Mouse (Mus musculus) small intestine, adult 2 months (tissue): ENCODE data around the gene Mtcl1. TPM values are rescaled to one million over a fixed set of nuclear protein-coding genes. Genes with fewer than 3 reads are reported as not detected.

Experiments used
- H3K27ac ChIP-seq: fragments of 200-500 bp; 2 replicates; pipeline ENCODE4 v1.5.1; 2012; ENCODE audit warnings: low read depth, low read length, control low read depth, inconsistent platforms; ENCODE audit not compliant: insufficient read depth
- H3K27me3 ChIP-seq: fragments of 200-500 bp; 2 replicates; pipeline ENCODE4 v1.6.1; 2012; ENCODE audit warnings: mild to moderate bottlenecking, moderate library complexity, low read length, inconsistent platforms; ENCODE audit not compliant: control insufficient read depth, insufficient read depth
- H3K36me3 ChIP-seq: fragments of 200-500 bp; 2 replicates; pipeline ENCODE4 v1.6.1; 2012; ENCODE audit warnings: mild to moderate bottlenecking, low read length, control low read depth, inconsistent platforms; ENCODE audit not compliant: control insufficient read depth, insufficient read depth
- H3K4me1 ChIP-seq: fragments of 200-500 bp; 2 replicates; pipeline ENCODE4 v1.6.1; 2012; ENCODE audit warnings: low read length, inconsistent platforms, mixed read lengths; ENCODE audit not compliant: control insufficient read depth, insufficient read depth, insufficient read length
- H3K4me3 ChIP-seq: fragments of 200-500 bp; 2 replicates; pipeline ENCODE4 v1.5.1; 2012; ENCODE audit warnings: low read depth, mild to moderate bottlenecking, control low read depth, inconsistent platforms, low read length, moderate library complexity
- CTCF ChIP-seq: fragments of 200-500 bp; IDR thresholded peaks from 2 replicates; pipeline ENCODE4 v1.5.1; 2012; ENCODE audit warnings: low read depth, mild to moderate bottlenecking, control low read depth, inconsistent platforms, low read length, moderate library complexity, mixed read lengths; ENCODE audit not compliant: insufficient replicate concordance, insufficient read length; ENCODE audit errors: extremely low read depth
- POLR2A ChIP-seq: fragments of 200-500 bp; IDR thresholded peaks from 2 replicates; pipeline ENCODE4 v1.6.1; 2012; ENCODE audit warnings: low read depth, mild to moderate bottlenecking, control low read depth, inconsistent platforms, low read length, moderate library complexity
- WGBS: fragments of 180-500 bp; shearing (Covaris S2); methylation state at CpG from one replicate; pipeline ENCODE4 v1.1.7; 2018; 5-methylcytosine and 5-hydroxymethylcytosine counted together
- polyA plus RNA-seq: library from polyadenylated mRNA; depleted of rRNA; stranded (reverse); fragments of >200 nt; gene quantifications from 2 replicates; pipeline ENCODE4 v1.2.3, GENCODE M21; 2012

Mtcl1 gene
- polyA plus RNA-seq, 1 experiment: 1.8 TPM

DNA sequence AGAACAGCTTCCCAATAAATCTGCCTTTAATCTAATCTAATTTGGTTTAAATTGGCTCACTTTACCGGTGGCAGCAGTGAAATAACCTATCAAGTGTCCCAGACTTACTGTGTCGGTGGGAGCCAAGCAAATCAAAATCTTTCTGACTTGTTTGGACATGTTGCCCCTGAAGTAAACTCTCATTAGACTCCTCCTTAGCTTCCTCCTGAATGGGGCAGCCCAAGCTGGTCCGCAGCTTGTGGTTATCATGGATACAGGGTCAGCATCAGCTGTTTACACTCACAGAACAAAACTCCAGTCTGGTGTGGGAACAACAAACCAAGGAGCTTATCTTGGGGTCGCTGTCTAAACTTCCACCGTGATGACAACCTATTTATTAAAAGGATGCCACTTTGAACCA, 22.2 kb upstream of the Mtcl1 start:
- Histone ChIP-seq H3K27ac (no peak overlapping the region), H3K27me3 (no peaks in the 10 kb centered on the region), H3K4me3 (no peak overlapping the region), H3K4me1 (no peaks in the 10 kb centered on the region), H3K36me3 (no peaks in the 10 kb centered on the region)
- TF ChIP-seq POLR2A (no peak), CTCF (no peak)
- WGBS: 50% methylated on average over 5 of the region's 5 CpGs

DNA sequence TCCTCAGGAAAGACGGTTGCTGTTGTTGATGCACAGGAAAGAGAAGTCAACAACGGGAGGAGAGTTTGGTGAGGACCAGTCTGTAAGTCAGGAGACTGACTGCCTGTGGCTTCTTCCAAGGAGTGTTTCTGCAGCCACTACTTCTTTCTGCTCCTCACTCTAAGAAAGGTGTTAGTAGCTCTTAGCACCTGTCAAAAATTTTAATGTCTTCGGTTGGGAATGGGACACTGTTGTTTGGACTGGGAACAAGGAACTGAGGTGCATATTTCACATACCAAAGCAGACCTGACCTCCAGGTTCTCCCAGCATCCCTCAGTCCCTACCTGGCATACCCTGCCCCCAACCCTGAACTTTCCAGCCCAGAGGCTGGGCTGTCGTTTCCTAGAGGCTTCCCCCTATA, 21.7 kb upstream of the Mtcl1 start:
- TF ChIP-seq POLR2A (no peak), CTCF (no peak)
- Histone ChIP-seq H3K4me3 (no peak overlapping the region), H3K27ac (no peak overlapping the region), H3K4me1 (no peaks in the 10 kb centered on the region), H3K36me3 (no peaks in the 10 kb centered on the region), H3K27me3 (no peaks in the 10 kb centered on the region)
- WGBS: 59% methylated on average over 4 of the region's 4 CpGs

DNA sequence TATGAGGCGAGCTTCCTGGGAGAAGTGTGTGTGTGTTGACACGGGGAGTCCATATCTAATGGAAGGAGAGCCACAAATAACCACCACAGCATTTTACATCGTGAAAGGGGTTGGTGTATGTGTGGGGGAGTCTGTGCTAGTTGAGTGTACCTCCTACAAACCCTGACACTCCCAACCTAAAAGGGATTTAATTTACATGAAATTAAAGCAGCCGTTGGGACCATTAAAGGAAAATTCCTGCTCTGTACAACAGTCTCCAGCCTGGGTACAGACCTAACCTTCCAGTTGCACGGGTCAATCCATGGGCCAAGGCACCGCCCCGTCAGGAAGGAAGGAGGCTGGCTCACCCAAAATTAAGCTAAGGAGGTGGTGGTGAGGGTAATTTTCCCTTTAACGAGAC, 20.5 kb upstream of the Mtcl1 start:
- TF ChIP-seq POLR2A (no peak), CTCF (no peak)
- WGBS: 55% methylated on average over 8 of the region's 8 CpGs
- Histone ChIP-seq H3K4me1 (no peaks in the 10 kb centered on the region), H3K36me3 (no peaks in the 10 kb centered on the region), H3K27ac (no peak overlapping the region), H3K4me3 (no peak overlapping the region), H3K27me3 (no peaks in the 10 kb centered on the region)

DNA sequence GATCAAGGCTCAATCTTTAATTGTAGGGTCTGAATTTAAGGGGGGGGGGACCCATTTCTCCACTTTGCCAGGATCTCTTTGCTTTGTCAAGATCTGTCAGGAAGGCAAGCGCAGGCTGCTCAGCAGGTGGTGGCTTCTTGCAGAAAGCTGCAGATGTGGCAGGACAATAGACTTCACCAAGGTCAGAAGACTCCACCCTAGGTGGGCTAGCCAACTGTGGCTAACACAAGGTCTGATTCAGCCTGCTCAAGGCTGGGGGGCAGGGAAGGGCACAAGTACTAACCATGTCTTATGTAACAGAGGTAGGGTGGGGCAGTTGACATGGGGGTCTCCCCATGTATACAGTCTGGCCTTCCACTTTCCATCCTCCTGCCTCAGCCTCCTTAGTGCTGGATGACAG, 7.7 kb upstream of the Mtcl1 start:
- H3K36me3 ChIP-seq: no peaks in the 10 kb centered on the region
- H3K4me1 ChIP-seq: no peaks in the 10 kb centered on the region
- H3K4me3 ChIP-seq: no peak overlapping the region
- peaks cover 1% of the 10 kb centered on the region; the same call in 1 of the 2 replicates for H3K27me3 ChIP-seq
- no peak for TF ChIP-seq POLR2A
- TF ChIP-seq CTCF: no peak
- no peak overlapping the region for H3K27ac ChIP-seq
- WGBS: 76% methylated on average over 1 of the region's 1 CpGs

DNA sequence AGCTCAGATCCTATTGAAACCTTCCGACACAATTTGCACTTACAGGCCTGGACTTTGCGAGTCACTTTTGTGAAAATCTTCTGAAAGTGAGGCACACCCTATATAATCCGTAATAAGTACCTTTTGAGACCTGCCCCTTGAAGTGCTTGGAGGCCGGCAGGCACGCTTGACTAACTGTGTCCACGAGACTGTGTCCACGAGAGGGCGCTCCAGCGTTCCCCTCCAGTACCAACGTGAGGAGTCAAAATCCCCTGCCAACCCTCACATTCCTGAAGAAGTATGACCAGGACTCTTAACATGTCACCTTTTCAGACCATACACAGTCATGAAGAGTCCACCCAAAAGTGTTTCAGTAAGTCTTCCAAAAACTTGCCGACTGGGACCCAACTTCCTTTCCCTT, 1.6 kb upstream of the Mtcl1 start:
- Histone ChIP-seq H3K27ac (no peak overlapping the region), H3K27me3 (peaks cover 49% of the 10 kb centered on the region), H3K36me3 (no peaks in the 10 kb centered on the region), H3K4me1 (peaks cover 9% of the 10 kb centered on the region; the same call in 1 of the 2 replicates), H3K4me3 (no peak overlapping the region)
- TF ChIP-seq CTCF (peak; percentile 77; the same call in 1 of the 2 replicates), POLR2A (no peak)
- WGBS: 2% methylated on average over 11 of the region's 11 CpGs

DNA sequence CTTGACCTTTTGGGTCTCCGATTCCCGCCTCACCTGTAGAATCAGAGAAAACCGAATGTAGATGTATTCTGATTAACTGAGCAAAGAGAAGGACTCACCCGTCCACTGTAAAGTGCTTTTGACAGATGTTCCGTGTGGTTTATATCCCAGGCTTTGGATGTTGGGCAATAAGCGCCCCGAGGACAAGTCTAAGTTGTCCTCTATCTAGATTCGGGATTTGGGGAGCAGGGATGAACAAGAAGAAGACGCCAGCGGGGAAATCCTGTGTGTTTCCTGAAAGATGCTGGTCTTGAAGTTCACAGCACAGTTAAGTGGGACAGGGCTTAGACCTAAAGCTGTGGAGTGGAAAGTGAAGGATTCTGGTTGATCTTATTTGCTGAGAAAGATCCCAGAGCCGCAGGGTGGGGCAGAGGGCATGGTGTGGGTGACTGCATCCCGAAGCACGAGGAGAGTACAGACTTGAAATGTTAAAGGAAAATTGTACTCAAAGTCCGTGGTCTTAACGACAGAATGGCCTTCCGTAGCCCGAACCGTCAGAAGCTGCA, 1.0 kb upstream of the Mtcl1 start:
- Histone ChIP-seq H3K4me3 (peak overlapping the region; percentile 83), H3K27ac (no peak overlapping the region), H3K4me1 (peaks cover 9% of the 10 kb centered on the region; the same call in 1 of the 2 replicates), H3K27me3 (peaks cover 49% of the 10 kb centered on the region), H3K36me3 (no peaks in the 10 kb centered on the region)
- 7% methylated on average over 18 of the region's 18 CpGs for WGBS
- TF ChIP-seq POLR2A: no peak
- no peak for TF ChIP-seq CTCF

DNA sequence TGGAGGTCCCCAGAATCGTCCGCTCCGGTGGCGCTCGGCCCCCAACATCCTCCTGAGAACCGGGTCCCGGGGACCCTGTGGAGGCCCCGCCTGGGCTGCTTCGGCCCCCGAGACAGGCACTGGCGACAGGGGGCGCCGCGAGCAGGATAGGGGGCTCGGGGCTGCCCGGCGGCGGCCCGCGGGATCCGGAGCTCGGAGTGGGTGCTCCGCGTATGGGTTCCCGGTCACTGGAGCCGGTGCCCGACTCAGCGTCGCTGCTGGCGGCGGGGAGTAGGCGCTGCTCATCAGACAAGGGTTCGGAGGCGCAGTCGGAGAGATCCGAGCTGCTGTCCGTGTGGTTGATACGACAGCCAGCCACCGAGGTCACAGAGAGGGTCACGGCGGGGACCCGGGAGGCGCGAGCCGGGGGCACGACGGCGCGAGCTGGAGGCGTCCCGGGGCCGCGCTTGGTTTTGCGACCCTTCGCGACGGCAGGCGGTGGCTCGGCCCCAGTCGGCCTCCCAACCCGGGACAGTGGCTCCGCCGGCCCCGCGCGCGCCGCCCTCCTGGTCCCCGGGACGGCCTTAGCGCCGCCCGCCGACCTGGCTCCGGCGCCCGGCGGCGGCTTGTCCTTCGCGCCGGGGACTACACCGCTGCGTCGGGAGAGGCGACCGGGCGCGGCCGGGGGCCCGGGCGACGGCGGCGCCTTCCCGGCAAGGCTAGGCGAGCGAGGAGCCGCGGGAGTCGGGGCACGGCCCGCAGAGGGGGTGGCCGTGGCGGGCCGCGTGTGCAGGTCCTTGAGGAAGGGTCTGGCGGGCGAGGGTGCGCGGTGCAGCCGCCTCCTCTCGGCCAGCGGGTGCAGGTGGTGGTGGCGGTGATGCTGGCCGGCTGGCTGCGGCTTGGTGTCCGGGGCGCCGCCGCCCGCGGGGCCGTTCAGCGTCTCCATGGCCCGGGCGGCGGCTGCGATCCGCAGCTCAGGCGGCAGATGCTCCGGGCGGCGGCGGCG, 837 bp downstream of the Mtcl1 start:
- 1% methylated on average over 128 of the region's 136 CpGs for WGBS
- Histone ChIP-seq H3K27me3 (peaks cover 49% of the 10 kb centered on the region), H3K36me3 (no peaks in the 10 kb centered on the region), H3K4me3 (peak overlapping the region; percentile 83), H3K4me1 (peaks cover 9% of the 10 kb centered on the region; the same call in 1 of the 2 replicates), H3K27ac (no peak overlapping the region)
- TF ChIP-seq POLR2A (no peak), CTCF (no peak)
